Mouse (Mus musculus) midbrain, embryonic 14.5 days (tissue): ENCODE data around the gene Pgam2. TPM values are rescaled to one million over a fixed set of nuclear protein-coding genes. Genes with fewer than 3 reads are reported as not detected.

Experiments
- ATAC-seq: fragments of 200-750 bp; cut with Nextera tagmentation; 2 replicates; pipeline ENCODE4 v1.8.0; 2017; ENCODE audit warnings: moderate number of reproducible peaks, moderate library complexity; ENCODE audit not compliant: low FRiP score, low TSS enrichment
- DNase-seq: peaks from one replicate; pipeline ENCODE4 v3.0.0-alpha.2; 2015
- H3K27ac ChIP-seq: fragments of 300-500 bp; sonication (generic); replicated peaks from 2 replicates; pipeline ENCODE4 v1.5.1; 2014; ENCODE audit warnings: mild to moderate bottlenecking, low read depth, low read length, moderate library complexity
- H3K27me3 ChIP-seq: fragments of 300-500 bp; sonication (generic); 2 replicates; pipeline ENCODE4 v1.6.1; 2014; ENCODE audit warnings: low read length, control low read depth, mixed read lengths; ENCODE audit not compliant: control insufficient read depth, insufficient read depth
- H3K36me3 ChIP-seq: fragments of 300-500 bp; sonication (generic); 2 replicates; pipeline ENCODE4 v1.6.1; 2014; ENCODE audit warnings: low read length, control low read depth; ENCODE audit not compliant: control insufficient read depth, insufficient read depth
- H3K4me1 ChIP-seq: fragments of 300-500 bp; sonication (generic); 2 replicates; pipeline ENCODE4 v1.6.1; 2014; ENCODE audit warnings: mild to moderate bottlenecking, antibody characterized with exemption, low read length, control low read depth; ENCODE audit not compliant: control insufficient read depth, insufficient read depth
- H3K4me2 ChIP-seq: fragments of 300-500 bp; sonication (generic); 2 replicates; pipeline ENCODE4 v1.6.1; 2014; ENCODE audit warnings: mild to moderate bottlenecking, low read length, moderate library complexity
- H3K4me3 ChIP-seq: fragments of 300-500 bp; sonication (generic); replicated peaks from 2 replicates; pipeline ENCODE4 v1.5.1; 2014; ENCODE audit warnings: low read depth, low read length
- H3K9ac ChIP-seq: fragments of 300-500 bp; sonication (generic); replicated peaks from 2 replicates; pipeline ENCODE4 v1.6.1; 2014; ENCODE audit warnings: mild to moderate bottlenecking, low read length, moderate library complexity
- H3K9me3 ChIP-seq: fragments of 300-500 bp; sonication (generic); 2 replicates; pipeline ENCODE4 v1.6.1; 2016; ENCODE audit warnings: low read length, control low read depth, mixed read lengths; ENCODE audit not compliant: control insufficient read depth
- WGBS: fragments of 180-500 bp; shearing (Covaris S2); extraction: QIAGEN DNeasy Blood & Tissue Kit; methylation state at CpG from one replicate; pipeline ENCODE4 v1.1.7; 2014; 5-methylcytosine and 5-hydroxymethylcytosine counted together
- polyA plus RNA-seq: library from polyadenylated mRNA; unstranded; fragments of >200 nt; fragmentation: Nextera tagmentation; extraction: Ambion mirVana; gene quantifications from 2 replicates; pipeline ENCODE4 v1.2.1, GENCODE M21; 2014

Pgam2 gene
- polyA plus RNA-seq, 1 experiment from 2014 or later = 2.1 TPM

DNA sequence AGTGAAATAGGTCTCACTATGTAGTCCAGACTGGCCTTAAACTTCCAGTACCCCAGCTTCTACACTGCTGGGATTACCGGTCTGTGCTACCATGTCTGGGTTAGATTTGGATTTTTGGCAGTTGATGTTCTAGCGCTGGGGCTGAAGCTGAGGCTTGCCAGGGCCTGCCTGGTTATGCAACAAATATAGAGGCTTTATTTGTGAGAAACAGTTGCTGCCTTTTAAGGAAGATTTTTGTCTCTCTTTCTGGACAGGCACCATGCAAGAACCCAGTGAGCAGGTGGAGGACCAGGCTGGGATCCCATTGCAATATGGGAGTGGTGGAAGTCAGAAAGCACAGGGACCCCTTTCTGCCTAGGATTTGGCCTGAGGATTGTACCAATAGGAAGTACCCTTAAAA lies 38.2 kb upstream of the Pgam2 start:
- DNase-seq = no peak
- Histone ChIP-seq H3K27ac (no peak overlapping the region), H3K4me1 (0 out of 2 replicates have a peak, but pooled peaks cover 3% of the 10 kb centered on the region), H3K4me3 (no peak overlapping the region), H3K36me3 (no peaks in the 10 kb centered on the region), H3K27me3 (no peaks in the 10 kb centered on the region), H3K9ac (no peak overlapping the region), H3K9me3 (no peaks in the 10 kb centered on the region), H3K4me2 (no peak overlapping the region)
- 94% methylated on average over 2 of the region's 2 CpGs for WGBS
- ATAC-seq = no peak

DNA sequence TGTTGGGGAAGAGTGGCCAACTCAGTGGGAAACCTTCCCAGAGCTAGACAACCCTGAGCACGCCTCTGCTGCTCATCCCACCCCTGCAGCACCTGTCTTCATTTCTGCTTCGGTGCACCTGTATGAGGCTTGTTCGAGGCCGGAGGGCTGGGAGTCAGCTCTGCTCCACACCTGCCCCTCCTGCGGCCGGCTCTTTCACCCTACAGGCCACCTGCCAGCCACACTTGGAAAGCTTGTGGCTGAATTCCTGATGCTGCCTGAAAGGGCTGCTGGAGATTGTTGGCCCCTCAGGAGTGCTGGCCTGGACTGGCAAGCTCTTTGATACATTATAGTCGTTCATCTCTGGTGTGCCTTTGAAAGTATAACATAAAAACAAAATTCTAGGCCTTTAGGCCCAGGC lies 36.8 kb upstream of the Pgam2 start:
- peaks cover 8% of the 10 kb centered on the region; the same call in 1 of the 2 replicates for H3K4me1 ChIP-seq
- ATAC-seq (no peak), DNase-seq (no peak)
- no peak overlapping the region for H3K4me2 ChIP-seq
- H3K36me3 ChIP-seq = no peaks in the 10 kb centered on the region
- no peak overlapping the region for H3K4me3 ChIP-seq
- no peak overlapping the region for H3K9ac ChIP-seq
- WGBS = 79% methylated on average over 7 of the region's 7 CpGs
- no peak overlapping the region for H3K27ac ChIP-seq
- H3K27me3 ChIP-seq = no peaks in the 10 kb centered on the region
- no peaks in the 10 kb centered on the region for H3K9me3 ChIP-seq

DNA sequence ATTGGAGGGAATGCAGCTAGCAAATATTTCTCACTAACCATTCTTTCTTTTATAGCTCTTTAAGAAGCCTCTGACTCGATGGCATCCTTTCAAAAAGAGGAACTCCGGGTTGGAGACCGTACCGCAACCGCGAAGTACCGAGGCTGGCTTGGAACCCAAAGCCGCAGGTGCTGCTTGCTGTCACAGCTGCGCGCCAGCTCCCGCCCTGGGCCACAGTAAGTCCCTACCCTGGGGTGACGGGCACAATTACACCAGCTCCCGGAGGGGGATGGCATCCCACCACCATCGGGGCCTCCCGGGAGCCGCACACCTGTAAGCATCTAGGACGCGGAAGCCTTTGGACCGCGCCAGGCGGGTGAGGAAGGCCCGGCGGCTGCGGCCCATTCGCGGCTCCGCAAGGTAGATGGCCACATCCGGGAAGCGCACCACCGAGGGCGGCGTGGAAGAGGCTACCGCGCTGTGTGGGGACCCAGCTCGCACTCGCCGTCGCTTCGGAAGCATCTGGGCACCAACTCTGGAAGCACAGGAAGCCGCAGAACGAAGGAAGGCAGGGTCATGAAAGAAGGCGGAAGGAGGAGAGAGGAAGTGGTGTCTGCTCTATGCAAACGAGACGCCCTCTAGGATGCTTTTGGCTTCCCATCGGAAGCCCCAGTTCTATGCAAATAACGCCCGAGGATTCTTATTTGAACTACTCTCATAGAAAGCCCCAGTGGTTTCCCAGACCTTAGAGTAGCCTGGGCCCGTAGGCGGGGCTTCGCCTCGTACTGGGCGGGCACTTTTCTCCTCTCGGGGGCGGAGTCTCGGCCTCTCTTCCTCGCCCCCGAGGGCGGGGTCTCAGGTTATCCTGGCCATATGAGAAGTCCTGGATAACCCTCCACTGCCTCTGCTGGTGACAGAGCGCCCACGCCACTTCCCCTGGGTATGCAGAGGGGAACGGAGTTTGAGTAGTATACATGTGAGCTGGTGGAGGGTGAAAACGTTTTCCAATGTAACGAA lies 34.0 kb upstream of the Pgam2 start, which contains the start of gene Polm:
Gene Polm (minus strand): TSS at position 766 of the 996 bp plus-strand sequence.
- peak within 1 kb of the TSS; percentile 68 for H3K9ac ChIP-seq
- H3K4me2 ChIP-seq = peak within 1 kb of the TSS; percentile 84
- H3K27ac ChIP-seq = peak within 1 kb of the TSS; percentile 76
- H3K27me3 ChIP-seq = no peaks in the 10 kb centered on the region
- ATAC-seq (peak; percentile 93), DNase-seq (peak; percentile 95)
- H3K9me3 ChIP-seq = no peaks in the 10 kb centered on the region
- under 1% methylated on average over 63 of the region's 63 CpGs for WGBS
- H3K36me3 ChIP-seq = peaks cover 6% of the 10 kb centered on the region; the same call in 1 of the 2 replicates
- H3K4me1 ChIP-seq = peaks cover 8% of the 10 kb centered on the region; the same call in 1 of the 2 replicates
- H3K4me3 ChIP-seq = peak within 1 kb of the TSS; percentile 65

GRCm38 (mm10) chr11:5836126-5836525 lies 32.6 kb upstream of the Pgam2 start:
- no peaks in the 10 kb centered on the region for H3K27me3 ChIP-seq
- 0 out of 2 replicates have a peak, but pooled peaks have one; percentile 8 for ATAC-seq
- peaks cover 12% of the 10 kb centered on the region for H3K36me3 ChIP-seq
- no peak overlapping the region for H3K4me3 ChIP-seq
- DNase-seq = peak; percentile 44
- 50% methylated on average over 1 of the region's 1 CpGs for WGBS
- no peak overlapping the region for H3K9ac ChIP-seq
- no peaks in the 10 kb centered on the region for H3K9me3 ChIP-seq
- H3K4me1 ChIP-seq = peaks cover 8% of the 10 kb centered on the region; the same call in 1 of the 2 replicates
- H3K4me2 ChIP-seq = no peak overlapping the region
- H3K27ac ChIP-seq = no peak overlapping the region

DNA sequence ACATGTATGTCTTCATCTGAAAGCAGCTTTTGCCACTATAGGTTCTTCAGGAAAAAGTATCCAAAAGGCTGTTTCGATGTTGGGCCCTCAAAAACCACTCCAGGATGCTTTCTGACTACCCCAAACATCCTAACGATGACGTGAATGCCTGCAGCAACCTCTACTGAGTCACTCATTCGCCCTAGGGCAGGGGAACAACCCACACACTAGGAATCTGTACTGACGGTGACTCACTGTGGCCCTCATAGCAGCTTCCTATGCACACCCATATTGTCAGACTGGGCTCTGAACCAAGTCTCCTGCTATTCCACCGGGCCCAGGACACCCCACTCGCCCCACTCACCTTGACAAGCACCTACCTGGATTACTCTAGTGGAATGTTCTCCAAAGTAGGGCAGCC lies 31.5 kb upstream of the Pgam2 start:
- peaks cover 17% of the 10 kb centered on the region for H3K36me3 ChIP-seq
- H3K27me3 ChIP-seq = no peaks in the 10 kb centered on the region
- no peak overlapping the region for H3K4me2 ChIP-seq
- peaks cover 8% of the 10 kb centered on the region; the same call in 1 of the 2 replicates for H3K4me1 ChIP-seq
- 96% methylated on average over 7 of the region's 7 CpGs for WGBS
- no peak for ATAC-seq
- no peak overlapping the region for H3K27ac ChIP-seq
- H3K9ac ChIP-seq = no peak overlapping the region
- no peak for DNase-seq
- no peaks in the 10 kb centered on the region for H3K9me3 ChIP-seq
- H3K4me3 ChIP-seq = no peak overlapping the region

- Histone ChIP-seq H3K27me3 (no peaks in the 10 kb centered on the region), H3K36me3 (peaks cover 19% of the 10 kb centered on the region), H3K4me3 (no peak overlapping the region), H3K4me2 (no peak overlapping the region), H3K4me1 (peaks cover 8% of the 10 kb centered on the region; the same call in 1 of the 2 replicates), H3K9me3 (no peaks in the 10 kb centered on the region), H3K27ac (no peak overlapping the region), H3K9ac (no peak overlapping the region)
- DNase-seq (no peak), ATAC-seq (no peak)
- WGBS = 91% methylated on average over 9 of the region's 9 CpGs
Observed at GRCm38 (mm10) chr11:5834506-5834905, 31.0 kb upstream of the Pgam2 start.

DNA sequence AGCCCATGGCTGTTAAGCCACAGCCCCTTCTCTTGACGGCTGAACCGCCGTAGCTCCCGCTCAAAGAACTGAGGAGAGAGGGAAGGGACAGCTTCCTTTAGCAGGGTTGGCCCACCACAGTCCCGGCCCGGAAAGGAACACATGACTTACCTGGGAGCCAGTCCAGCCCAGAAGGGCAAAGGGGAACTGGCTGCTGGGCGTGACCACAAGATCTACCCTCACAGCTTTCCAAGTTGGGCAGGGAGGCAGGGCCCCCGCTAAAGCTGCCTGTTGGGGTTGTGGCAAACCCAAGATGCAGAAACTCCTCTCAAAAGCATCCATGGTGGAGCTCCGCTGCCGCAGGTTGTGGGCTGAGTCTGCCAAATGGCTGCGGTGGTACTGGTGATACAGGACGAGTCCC lies 25.8 kb upstream of the Pgam2 start:
- H3K4me1 ChIP-seq = no peaks in the 10 kb centered on the region
- H3K4me2 ChIP-seq = no peak overlapping the region
- no peak overlapping the region for H3K4me3 ChIP-seq
- H3K27ac ChIP-seq = no peak overlapping the region
- ATAC-seq (no peak), DNase-seq (no peak)
- peaks cover 30% of the 10 kb centered on the region for H3K36me3 ChIP-seq
- 94% methylated on average over 12 of the region's 12 CpGs for WGBS
- H3K9me3 ChIP-seq = no peaks in the 10 kb centered on the region
- H3K9ac ChIP-seq = no peak overlapping the region
- H3K27me3 ChIP-seq = no peaks in the 10 kb centered on the region

DNA sequence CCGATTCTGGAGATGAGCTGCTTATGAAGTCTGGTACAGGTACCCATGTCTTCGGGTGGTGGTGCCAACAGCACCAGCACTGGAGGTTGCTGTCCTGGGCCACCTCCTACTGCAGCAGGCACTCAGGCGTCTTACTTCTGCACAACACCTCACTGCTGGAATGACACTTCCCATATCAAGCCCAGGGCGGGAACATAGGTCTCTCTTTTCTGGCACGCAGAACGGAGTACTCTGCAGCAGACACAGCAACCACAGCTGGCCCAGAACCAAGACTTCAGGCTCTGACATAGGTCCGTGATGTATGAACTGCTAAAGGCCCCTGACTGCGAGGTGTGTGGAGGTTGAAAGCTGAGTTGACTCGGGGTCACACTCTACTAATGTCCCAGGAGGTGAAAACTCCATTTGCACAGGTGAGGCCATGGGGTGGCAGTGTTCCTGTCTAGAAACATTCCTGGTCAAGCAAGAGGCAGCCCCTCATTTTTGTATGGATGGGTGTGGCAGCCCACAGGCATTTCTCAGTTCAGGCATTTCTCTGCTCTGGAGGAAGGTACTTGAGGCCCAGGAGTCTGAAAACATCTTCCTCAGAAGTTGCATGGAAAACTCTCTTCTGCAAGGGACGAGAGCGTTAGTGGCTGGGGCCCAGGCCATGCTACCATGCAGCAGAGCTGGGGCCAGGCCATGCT lies 25.1 kb upstream of the Pgam2 start:
- DNase-seq (no peak), ATAC-seq (no peak)
- 93% methylated on average over 11 of the region's 11 CpGs for WGBS
- Histone ChIP-seq H3K9ac (no peak overlapping the region), H3K4me2 (no peak overlapping the region), H3K27me3 (no peaks in the 10 kb centered on the region), H3K4me1 (no peaks in the 10 kb centered on the region), H3K9me3 (no peaks in the 10 kb centered on the region), H3K36me3 (peaks cover 30% of the 10 kb centered on the region), H3K27ac (no peak overlapping the region), H3K4me3 (no peak overlapping the region)
